Mouse (Mus musculus) C2C12 (cell line): ENCODE measurements around the gene Hoxb4. TPM values are rescaled to one million over a fixed set of nuclear protein-coding genes. Genes with fewer than 3 reads are reported as not detected.
A peak's percentile ranks its signal among the peaks of the same experiment; 100 is the strongest.

ENCODE experiments used
- H3K27me3 ChIP-seq: one replicate; pipeline ENCODE4 v1.6.1; 2011; ENCODE audit not compliant: control insufficient read depth, insufficient read depth, insufficient read length
- H3K36me3 ChIP-seq: one replicate; pipeline ENCODE4 v1.6.1; 2011; ENCODE audit not compliant: control insufficient read depth, insufficient read depth
- H3K4me3 ChIP-seq: one replicate; pipeline ENCODE4 v1.5.1; 2011; ENCODE audit warnings: mild to moderate bottlenecking, control low read depth; ENCODE audit not compliant: poor library complexity, insufficient read depth, severe bottlenecking
- H3K79me2 ChIP-seq: one replicate; pipeline ENCODE4 v1.6.1; 2011; ENCODE audit not compliant: control insufficient read depth, insufficient read depth
- H3K79me3 ChIP-seq: one replicate; pipeline ENCODE4 v1.6.1; 2011; ENCODE audit warnings: low read depth, control low read depth
- H3ac ChIP-seq: one replicate; pipeline ENCODE3; 2011; ENCODE audit warnings: low read depth; ENCODE audit not compliant: control insufficient read depth, insufficient read length
- CEBPB ChIP-seq: IDR thresholded peaks from one replicate; pipeline ENCODE4 v1.6.1; 2011; ENCODE audit warnings: low read depth, mild to moderate bottlenecking, control low read depth, moderate library complexity
- CTCF ChIP-seq: IDR thresholded peaks from one replicate; pipeline ENCODE4 v1.5.1; 2011; ENCODE audit not compliant: control insufficient read depth, insufficient read depth, insufficient read length
- FOSL1 ChIP-seq: IDR thresholded peaks from one replicate; pipeline ENCODE4 v1.8.0; 2011; ENCODE audit warnings: mild to moderate bottlenecking, low read length; ENCODE audit not compliant: poor library complexity, insufficient read depth, severe bottlenecking
- MAX ChIP-seq: IDR thresholded peaks from one replicate; pipeline ENCODE4 v1.6.1; 2011; ENCODE audit warnings: mild to moderate bottlenecking, control low read depth
- MYOD1 ChIP-seq: IDR thresholded peaks from one replicate; pipeline ENCODE4 v1.6.1; 2011; ENCODE audit warnings: low read depth; ENCODE audit not compliant: control insufficient read depth, insufficient read length
- MYOG ChIP-seq: IDR thresholded peaks from one replicate; pipeline ENCODE4 v1.6.1; 2011; ENCODE audit not compliant: control insufficient read depth, insufficient read length; ENCODE audit errors: extremely low read depth
- USF1 ChIP-seq: IDR thresholded peaks from one replicate; pipeline ENCODE4 v1.6.1; 2011; ENCODE audit warnings: low read depth, mild to moderate bottlenecking, control low read depth, moderate library complexity
- polyA plus RNA-seq: library from polyadenylated mRNA; unstranded; fragments of >200 nt; fragmentation: generic; extraction: Trizol; gene quantifications from one replicate; pipeline ENCODE4 v1.2.1, GENCODE M21; 2012; ENCODE audit warnings: missing spikeins

Hoxb4 gene
- polyA plus RNA-seq, 1 experiment: 0.02 TPM

DNA sequence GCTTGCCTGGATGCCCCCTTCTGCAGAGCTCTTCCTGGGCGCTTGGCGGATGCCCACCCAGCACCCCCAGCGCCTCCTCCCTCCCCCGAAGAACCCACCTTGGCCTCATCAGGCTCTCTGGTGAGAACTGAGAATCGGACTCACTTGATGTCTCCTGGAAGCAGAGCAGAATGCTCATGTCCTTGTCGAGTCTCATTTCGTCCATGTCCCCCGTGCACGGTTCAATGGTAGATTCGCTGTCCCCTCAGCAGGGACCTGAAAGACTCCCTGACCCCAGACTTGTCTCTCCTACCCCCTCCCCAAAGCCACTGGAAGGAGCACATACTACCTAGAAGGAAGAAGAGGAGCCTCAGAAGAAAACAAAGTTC, 17.0 kb upstream of the Hoxb4 start:
- Histone ChIP-seq H3K79me2 (no peaks in the 10 kb centered on the region), H3K36me3 (no peaks in the 10 kb centered on the region), H3ac (no peak overlapping the region), H3K27me3 (peaks cover 91% of the 10 kb centered on the region), H3K79me3 (no peaks in the 10 kb centered on the region), H3K4me3 (no peak overlapping the region)
- TF ChIP-seq CTCF (no peak), MYOD1 (no peak), MYOG (no peak), MAX (no peak), FOSL1 (no peak), CEBPB (no peak), USF1 (no peak)

DNA sequence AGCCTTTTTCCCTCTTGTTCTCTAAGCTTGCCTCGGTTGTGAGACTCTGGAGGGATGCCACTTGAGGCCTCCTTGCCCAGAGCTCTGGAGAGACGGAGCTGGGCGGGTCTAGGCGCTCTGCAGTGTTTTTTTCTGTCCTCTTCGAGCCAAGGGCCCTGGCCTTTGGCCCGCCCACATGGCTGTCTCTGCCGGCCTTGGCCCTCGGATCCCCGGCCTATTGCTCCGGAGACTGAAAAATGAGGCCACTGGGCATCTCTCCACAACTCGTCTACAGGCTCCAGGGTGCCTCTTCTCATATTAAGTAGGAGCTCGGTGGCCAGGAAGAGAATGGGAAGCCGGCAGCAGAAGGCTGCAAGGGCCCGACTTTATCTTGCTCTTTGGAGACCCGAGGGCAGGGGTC, 16.2 kb upstream of the Hoxb4 start:
- no peaks in the 10 kb centered on the region for H3K79me3 ChIP-seq
- no peak overlapping the region for H3ac ChIP-seq
- no peaks in the 10 kb centered on the region for H3K79me2 ChIP-seq
- no peaks in the 10 kb centered on the region for H3K36me3 ChIP-seq
- peaks cover 90% of the 10 kb centered on the region for H3K27me3 ChIP-seq
- TF ChIP-seq USF1 (no peak), MAX (no peak), CTCF (no peak), MYOD1 (no peak), FOSL1 (no peak), CEBPB (no peak), MYOG (no peak)
- H3K4me3 ChIP-seq: no peak overlapping the region

DNA sequence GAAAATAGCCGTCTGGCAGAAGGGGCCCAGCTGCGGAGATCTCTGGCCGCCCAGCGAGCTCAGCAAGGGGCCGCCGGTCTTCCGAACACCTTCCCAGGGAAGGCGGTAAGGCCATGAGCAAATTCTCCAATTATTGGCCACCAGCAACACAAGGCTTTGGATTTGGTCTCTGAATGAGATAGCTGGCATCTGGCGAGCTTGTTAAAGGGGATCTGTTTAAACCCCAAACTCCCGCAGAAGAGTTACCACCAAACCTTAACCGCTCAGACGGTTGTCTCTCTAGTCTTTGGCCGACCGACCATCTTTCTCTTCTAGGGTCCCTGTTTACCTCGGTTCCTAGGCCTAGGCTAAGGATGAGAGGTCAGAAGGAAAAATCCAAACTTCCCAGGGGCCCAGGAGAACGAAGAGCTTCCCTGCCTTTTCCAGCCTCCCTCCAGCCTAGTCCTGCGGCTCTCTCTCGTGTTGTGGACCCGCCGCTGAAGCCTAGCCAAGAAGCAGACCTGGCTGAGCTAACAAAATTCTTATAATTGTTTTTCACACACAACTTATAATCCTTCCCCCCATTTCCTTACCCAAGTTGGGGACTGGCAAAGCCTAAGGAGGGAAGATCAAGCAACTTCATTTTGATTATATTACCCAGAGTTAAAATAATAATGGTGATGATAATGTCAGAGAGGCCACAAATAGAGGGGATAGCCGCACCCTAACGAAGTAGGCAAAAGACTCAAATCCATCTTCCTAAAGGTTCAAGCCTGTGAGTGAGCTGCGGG, 15.5 kb upstream of the Hoxb4 start:
- Histone ChIP-seq H3K36me3 (no peaks in the 10 kb centered on the region), H3K4me3 (no peak overlapping the region), H3K79me2 (no peaks in the 10 kb centered on the region), H3K79me3 (no peaks in the 10 kb centered on the region), H3ac (no peak overlapping the region), H3K27me3 (peaks cover 89% of the 10 kb centered on the region)
- TF ChIP-seq FOSL1 (no peak), CEBPB (no peak), MAX (no peak), CTCF (no peak), MYOD1 (no peak)

DNA sequence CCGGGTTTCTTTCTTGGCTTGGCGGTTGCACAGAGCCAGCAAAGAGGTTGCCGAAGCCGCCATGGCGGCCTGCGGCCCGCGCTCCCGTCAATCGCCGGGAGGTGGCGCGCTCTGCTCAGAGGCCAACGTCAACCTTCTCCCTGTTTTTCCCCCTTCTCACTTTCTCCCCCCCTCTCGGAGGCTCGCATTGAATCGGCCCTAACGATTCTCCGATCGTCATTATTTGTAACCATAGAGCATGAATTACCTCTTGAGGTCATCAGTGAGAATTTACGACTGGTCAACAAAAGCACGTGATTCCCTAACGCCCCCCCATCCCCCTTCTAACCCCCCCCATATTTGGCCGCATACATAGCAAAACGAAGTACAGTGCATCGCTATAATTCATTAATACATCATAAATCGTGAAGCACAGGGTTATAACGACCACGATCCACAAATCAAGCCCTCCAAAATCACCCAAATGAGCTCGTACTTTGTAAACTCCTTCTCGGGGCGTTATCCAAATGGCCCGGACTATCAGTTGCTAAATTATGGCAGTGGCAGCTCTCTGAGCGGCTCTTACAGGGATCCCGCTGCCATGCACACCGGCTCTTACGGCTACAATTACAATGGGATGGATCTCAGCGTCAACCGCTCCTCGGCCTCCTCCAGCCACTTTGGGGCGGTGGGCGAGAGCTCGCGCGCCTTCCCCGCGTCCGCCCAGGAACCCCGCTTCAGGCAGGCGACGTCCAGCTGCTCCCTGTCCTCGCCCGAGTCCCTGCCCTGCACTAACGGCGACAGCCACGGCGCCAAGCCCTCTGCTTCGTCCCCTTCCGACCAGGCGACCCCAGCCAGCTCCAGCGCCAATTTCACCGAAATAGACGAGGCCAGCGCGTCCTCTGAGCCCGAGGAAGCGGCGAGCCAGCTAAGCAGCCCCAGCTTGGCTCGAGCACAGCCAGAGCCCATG, 14.6 kb upstream of the Hoxb4 start, which contains the start of gene Hoxb5:
Hoxb5 (plus strand) TSS at position 186 of the 949 bp plus-strand sequence.
- peaks cover 85% of the 10 kb centered on the region for H3K27me3 ChIP-seq
- H3K79me3 ChIP-seq: no peaks in the 10 kb centered on the region

DNA sequence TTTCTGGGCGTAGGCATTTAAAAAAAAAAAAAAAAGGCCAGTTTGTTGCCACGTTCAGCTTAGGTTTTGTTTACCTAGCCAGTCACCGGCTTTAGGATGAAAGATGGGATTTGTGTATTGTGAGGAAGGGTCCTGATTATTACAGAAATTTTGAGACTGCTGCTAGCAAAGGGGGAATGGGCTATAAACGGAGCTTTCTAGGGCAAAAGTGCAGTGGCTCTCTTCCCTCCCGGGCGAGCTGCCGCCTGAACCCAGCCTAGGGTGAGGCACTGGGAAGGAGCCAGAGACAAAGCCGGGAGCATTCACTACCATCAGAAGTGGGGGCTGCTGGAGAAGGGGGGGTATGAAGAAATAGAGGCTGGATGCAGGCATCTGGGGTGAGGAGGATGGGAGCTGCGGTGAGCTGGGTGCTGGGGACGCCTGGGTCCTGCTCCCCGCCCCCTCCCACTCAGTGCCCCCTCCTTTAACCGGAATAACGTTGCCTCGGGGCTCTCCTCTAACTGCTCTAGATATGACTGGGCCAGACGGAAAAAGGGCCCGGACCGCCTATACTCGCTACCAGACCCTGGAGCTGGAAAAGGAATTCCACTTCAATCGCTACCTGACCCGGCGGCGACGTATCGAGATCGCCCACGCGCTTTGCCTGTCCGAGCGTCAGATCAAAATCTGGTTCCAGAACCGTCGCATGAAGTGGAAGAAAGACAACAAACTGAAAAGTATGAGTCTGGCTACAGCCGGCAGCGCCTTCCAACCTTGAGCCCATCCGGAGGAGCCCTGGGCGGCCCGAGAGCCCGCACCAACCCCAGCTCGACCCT, 13.5 kb upstream of the Hoxb4 start:
- peaks cover 85% of the 10 kb centered on the region for H3K27me3 ChIP-seq
- no peaks in the 10 kb centered on the region for H3K36me3 ChIP-seq
- TF ChIP-seq USF1: no peak
- no peak for TF ChIP-seq CTCF
- TF ChIP-seq CEBPB: no peak
- TF ChIP-seq MYOD1: no peak
- TF ChIP-seq FOSL1: no peak
- no peaks in the 10 kb centered on the region for H3K79me3 ChIP-seq
- no peak overlapping the region for H3ac ChIP-seq
- no peaks in the 10 kb centered on the region for H3K79me2 ChIP-seq
- H3K4me3 ChIP-seq: no peak overlapping the region

More for the DNA sequence above, 14.6 kb upstream of the Hoxb4 start, which contains the start of gene Hoxb5:
- Histone ChIP-seq H3K79me2 (no peaks in the 10 kb centered on the region), H3K36me3 (no peaks in the 10 kb centered on the region), H3K4me3 (no peak within 1 kb of the TSS), H3ac (no peak within 1 kb of the TSS)
- TF ChIP-seq MYOG: no peak
- TF ChIP-seq MYOD1: no peak
- peak; percentile 94 for TF ChIP-seq CTCF
- TF ChIP-seq USF1: no peak
- no peak for TF ChIP-seq MAX
- no peak for TF ChIP-seq FOSL1
- TF ChIP-seq CEBPB: no peak
